Comparison of ENCODE assay signal across 12 mouse cellular contexts in the genomic region with DNA sequence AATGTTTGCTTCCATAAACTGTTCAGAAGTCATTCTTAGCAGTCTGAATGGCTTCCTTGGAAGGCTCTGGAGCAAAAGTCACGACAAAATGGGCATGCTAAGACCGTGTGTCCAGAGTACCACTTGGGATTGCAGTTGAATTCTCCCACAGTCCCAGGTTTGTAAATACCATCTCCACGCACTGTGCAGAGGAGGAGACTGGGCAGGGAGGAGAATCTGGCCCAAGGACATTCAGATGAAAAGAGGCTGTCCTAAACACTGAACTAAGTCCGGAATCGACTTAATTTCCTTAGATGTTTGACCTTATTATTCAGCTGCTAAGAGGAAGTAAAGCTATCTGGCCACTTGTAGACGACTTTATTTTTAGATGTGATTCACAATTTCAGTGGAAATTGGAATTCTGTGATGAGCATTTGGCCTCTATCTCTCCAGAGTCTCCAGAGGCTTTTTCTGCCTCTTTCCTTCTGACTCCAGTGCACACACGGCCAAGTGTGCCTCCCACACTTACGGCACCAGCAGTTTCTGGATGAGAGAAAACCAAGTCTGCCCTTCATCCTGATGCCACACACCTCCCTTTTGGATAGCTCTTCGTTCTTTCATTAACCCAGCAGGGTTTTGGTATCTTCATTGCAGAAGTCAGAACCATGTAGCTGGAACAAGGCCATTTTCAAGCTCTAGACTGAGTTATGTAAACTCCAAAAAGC. TPM values are rescaled to one million over a fixed set of nuclear protein-coding genes. Genes with fewer than 3 reads are reported as not detected.
DNase-seq lines count a peak whose midpoint lies in the region; ATAC-seq and TF ChIP-seq lines count a peak whose summit lies in the region.
"Had no signal": no experiment of that assay in that cellular context is flagged by ENCODE, and none has a peak within 500 bp of the region (broad histone marks: within the 10 kb centered on the region; RNA-seq: fewer than 3 reads in every experiment).

No protein-coding gene starts in this region.

- no peaks in the 10 kb centered on the region for H3K27me3 ChIP-seq in heart, adult 2 months (ENCODE audit: control insufficient read depth, insufficient read depth, low read length)
- no peaks in the 10 kb centered on the region for H3K27me3 ChIP-seq in limb, embryonic 14.5 days (ENCODE audit: control insufficient read depth, insufficient read depth, low read length)
- H3K27me3 ChIP-seq in limb, embryonic 10.5 days (ENCODE audit: low read depth, poor library complexity, severe bottlenecking), result no peaks in the 10 kb centered on the region
- H3K27me3 ChIP-seq in embryonic facial prominence, embryonic 15.5 days, result no peaks in the 10 kb centered on the region
- no peaks in the 10 kb centered on the region for H3K27me3 ChIP-seq in liver, postnatal 0 days (ENCODE audit: insufficient read depth, low read length)
- H3K27me3 ChIP-seq: megakaryocyte, embryonic 14.5 days had no signal

- no peaks in the 10 kb centered on the region for H3K9me3 ChIP-seq in limb, embryonic 14.5 days (ENCODE audit: control insufficient read depth, low read length)
- H3K9me3 ChIP-seq in limb, embryonic 10.5 days (replicated peaks), result no peaks in the 10 kb centered on the region
- no peaks in the 10 kb centered on the region for H3K9me3 ChIP-seq in embryonic facial prominence, embryonic 15.5 days (replicated peaks)
- no peaks in the 10 kb centered on the region for H3K9me3 ChIP-seq in liver, postnatal 0 days (ENCODE audit: low read length)
- H3K9me3 ChIP-seq: forebrain, embryonic 10.5 days; hindbrain, embryonic 10.5 days; megakaryocyte, embryonic 14.5 days had no signal

- H3K36me3 ChIP-seq in heart, adult 2 months (ENCODE audit: control insufficient read depth, insufficient read depth, low read length), result no peaks in the 10 kb centered on the region
- no peaks in the 10 kb centered on the region for H3K36me3 ChIP-seq in limb, embryonic 14.5 days (ENCODE audit: control insufficient read depth, insufficient read depth, low read length)
- H3K36me3 ChIP-seq in limb, embryonic 10.5 days, result no peaks in the 10 kb centered on the region
- no peaks in the 10 kb centered on the region for H3K36me3 ChIP-seq in embryonic facial prominence, embryonic 15.5 days
- H3K36me3 ChIP-seq in liver, postnatal 0 days (replicated peaks; ENCODE audit: insufficient read depth, low read length), result no peaks in the 10 kb centered on the region
- H3K36me3 ChIP-seq: forebrain, embryonic 10.5 days; hindbrain, embryonic 10.5 days had no signal

- no peak for TF ChIP-seq CTCF in heart, adult 2 months (IDR thresholded peaks at IDR 0.05)
- no peak for TF ChIP-seq CTCF in liver, postnatal 0 days (IDR thresholded peaks at IDR 0.05; ENCODE audit: low read depth)

- intact Hi-C loops in heart, adult 2 months (cut with DNase I), result loop anchor here (2.0 to 5.0 kb wide), 2 partner anchors 30 to 51 kb away; partner anchors contain the start of gene Gnb4

- H3K79me2 ChIP-seq in heart, adult 2 months (replicated peaks; ENCODE audit: control insufficient read depth, insufficient read depth, low read length), result no peaks in the 10 kb centered on the region

- peaks cover 3% of the 10 kb centered on the region for H3K4me1 ChIP-seq in heart, adult 2 months (ENCODE audit: control insufficient read depth, insufficient read depth, low read length)
- H3K4me1 ChIP-seq in limb, embryonic 14.5 days (ENCODE audit: control insufficient read depth, insufficient read depth, low read length), result no peaks in the 10 kb centered on the region
- no peaks in the 10 kb centered on the region for H3K4me1 ChIP-seq in limb, embryonic 10.5 days
- H3K4me1 ChIP-seq in embryonic facial prominence, embryonic 15.5 days, result no peaks in the 10 kb centered on the region
- H3K4me1 ChIP-seq in liver, postnatal 0 days (ENCODE audit: insufficient read depth), result no peaks in the 10 kb centered on the region
- H3K4me1 ChIP-seq: forebrain, embryonic 10.5 days; hindbrain, embryonic 10.5 days had no signal

- TF ChIP-seq POLR2A in heart, adult 2 months (IDR thresholded peaks at IDR 0.05; ENCODE audit: insufficient read depth, low read depth, low read length), result no peak
- no peak for TF ChIP-seq POLR2A in limb, embryonic 14.5 days (IDR thresholded peaks at IDR 0.05; ENCODE audit: borderline replicate concordance, extremely low read depth, insufficient read depth, insufficient read length)

- H3K27ac ChIP-seq in heart, adult 2 months, result peak overlapping the region; percentile 79
- H3K27ac ChIP-seq in limb, embryonic 14.5 days (replicated peaks; ENCODE audit: low read depth, low read length), result 0 out of 2 replicates have a peak overlapping the region, but pooled peaks have one; percentile 26
- no peak overlapping the region for H3K27ac ChIP-seq in limb, embryonic 10.5 days
- peak overlapping the region; percentile 44 for H3K27ac ChIP-seq in embryonic facial prominence, embryonic 15.5 days (replicated peaks)
- peak overlapping the region; percentile 57 for H3K27ac ChIP-seq in liver, postnatal 0 days (ENCODE audit: low read depth)
- H3K27ac ChIP-seq: forebrain, embryonic 10.5 days; hindbrain, embryonic 10.5 days had no signal

- DNase-seq in heart, adult 2 months, result peak; percentile 29 to 34
- DNase-seq in heart, adult 11 months, result no peak
- no peak for DNase-seq in limb, embryonic 14.5 days (ENCODE audit: low spot score)
- DNase-seq in limb, embryonic 10.5 days (ENCODE audit: low spot score), result no peak
- no peak for DNase-seq in liver, postnatal 0 days
- no peak for DNase-seq in c-Kit-positive CD71-positive TER-119-positive erythroid progenitor cells, embryonic 14.5 days (ENCODE audit: low spot score)
- DNase-seq: right cerebral cortex, postnatal 14 days; thymus, postnatal 36 days had no signal

- ATAC-seq in limb, embryonic 14.5 days (ENCODE audit: low FRiP score, low read depth), result no peak
- ATAC-seq in embryonic facial prominence, embryonic 15.5 days (ENCODE audit: insufficient number of reproducible peaks, low FRiP score, low TSS enrichment, low read depth), result no peak
- no peak for ATAC-seq in liver, postnatal 0 days

- H3K9ac ChIP-seq in heart, adult 2 months (ENCODE audit: low read depth, low read length), result no peak overlapping the region; the same call in 1 of the 2 replicates
- no peak overlapping the region for H3K9ac ChIP-seq in limb, embryonic 14.5 days (ENCODE audit: low read depth, low read length, severe bottlenecking)
- no peak overlapping the region for H3K9ac ChIP-seq in embryonic facial prominence, embryonic 15.5 days
- no peak overlapping the region for H3K9ac ChIP-seq in liver, postnatal 0 days (replicated peaks)

- no peak for TF ChIP-seq EP300 in heart, adult 2 months (IDR thresholded peaks at IDR 0.05; ENCODE audit: insufficient read depth, low read depth, low read length)
- TF ChIP-seq EP300 in liver, postnatal 0 days (IDR thresholded peaks at IDR 0.05; ENCODE audit: low read depth), result no peak

- WGBS in heart, adult 2 months, result 32% methylated on average over 9 of the region's 9 CpGs
- 78% methylated on average over 9 of the region's 9 CpGs for WGBS in limb, embryonic 14.5 days
- WGBS in limb, embryonic 10.5 days, result 87% methylated on average over 9 of the region's 9 CpGs
- WGBS in embryonic facial prominence, embryonic 15.5 days, result 60% methylated on average over 9 of the region's 9 CpGs
- 61% methylated on average over 9 of the region's 9 CpGs for WGBS in liver, postnatal 0 days (ENCODE audit: insufficient replicate concordance)

- H3K4me3 ChIP-seq in heart, adult 2 months, result peak overlapping the region; percentile 13
- H3K4me3 ChIP-seq in limb, embryonic 14.5 days (replicated peaks; ENCODE audit: low read length), result no peak overlapping the region
- no peak overlapping the region for H3K4me3 ChIP-seq in limb, embryonic 10.5 days
- H3K4me3 ChIP-seq in embryonic facial prominence, embryonic 15.5 days (replicated peaks), result no peak overlapping the region
- no peak overlapping the region for H3K4me3 ChIP-seq in liver, postnatal 0 days (ENCODE audit: low read depth, low read length)
- H3K4me3 ChIP-seq: forebrain, embryonic 10.5 days; hindbrain, embryonic 10.5 days; megakaryocyte, embryonic 14.5 days had no signal

- no peak overlapping the region for H3K4me2 ChIP-seq in limb, embryonic 14.5 days (replicated peaks; ENCODE audit: low read depth, low read length, severe bottlenecking)
- no peak overlapping the region for H3K4me2 ChIP-seq in embryonic facial prominence, embryonic 15.5 days (replicated peaks)
- H3K4me2 ChIP-seq in liver, postnatal 0 days (ENCODE audit: low read depth, low read length), result peak overlapping the region; percentile 29; the same call in 1 of the 2 replicates

RNA-seq across cellular contexts. Expression of gene Actl6a, which starts 37.7 kb away (rescaled TPM):
- 10 to 100 TPM; 22.1 to 22.9 TPM for total RNA-seq in heart, adult 2 months (2021)
- 11.1 and 18.1 TPM in 2 replicates for polyA plus RNA-seq in heart, adult 2 months (2012; rRNA removed)
- polyA plus RNA-seq in limb, embryonic 14.5 days (2012; rRNA removed), result 62.4 and 67.9 TPM in 2 replicates
- polyA plus RNA-seq in limb, embryonic 14.5 days (2014; fragmentation: Nextera tagmentation; extraction: Ambion mirVana), result 124 and 135 TPM in 2 replicates
- polyA plus RNA-seq in limb, embryonic 10.5 days (2016; fragmentation: Nextera tagmentation; extraction: Ambion mirVana), result 278 and 295 TPM in 2 replicates
- polyA plus RNA-seq in embryonic facial prominence, embryonic 15.5 days (2015; fragmentation: Nextera tagmentation; extraction: Ambion mirVana), result 121 and 128 TPM in 2 replicates
- polyA plus RNA-seq in liver, postnatal 0 days (2015; fragmentation: Nextera tagmentation; extraction: Ambion mirVana), result 40.0 and 42.1 TPM in 2 replicates

RNA-seq across cellular contexts. Expression of gene Gnb4, which starts 52.0 kb away (rescaled TPM):
- 10 to 100 TPM; 12.4 to 15.5 TPM for total RNA-seq in heart, adult 2 months (2021)
- 18.5 and 36.0 TPM in 2 replicates for polyA plus RNA-seq in heart, adult 2 months (2012; rRNA removed)
- 70.3 and 97.8 TPM in 2 replicates for polyA plus RNA-seq in limb, embryonic 14.5 days (2012; rRNA removed)
- polyA plus RNA-seq in limb, embryonic 14.5 days (2014; fragmentation: Nextera tagmentation; extraction: Ambion mirVana), result 78.0 and 84.9 TPM in 2 replicates
- 35.1 and 35.9 TPM in 2 replicates for polyA plus RNA-seq in limb, embryonic 10.5 days (2016; fragmentation: Nextera tagmentation; extraction: Ambion mirVana)
- 75.1 and 77.0 TPM in 2 replicates for polyA plus RNA-seq in embryonic facial prominence, embryonic 15.5 days (2015; fragmentation: Nextera tagmentation; extraction: Ambion mirVana)
- 6.6 and 6.7 TPM in 2 replicates for polyA plus RNA-seq in liver, postnatal 0 days (2015; fragmentation: Nextera tagmentation; extraction: Ambion mirVana)

Comparison
In these comparisons a context has a peak if more than half of its experiments do, and no peak if none do; other contexts are left out.
1. DNase-seq: peak in heart, adult 2 months (2 of 2); none in heart, adult 11 months (single experiment), limb, embryonic 14.5 days (single experiment), limb, embryonic 10.5 days (single experiment), liver, postnatal 0 days (single experiment) and c-Kit-positive CD71-positive TER-119-positive erythroid progenitor cells, embryonic 14.5 days (single experiment).